Mouse (Mus musculus) liver, embryonic 13.5 days (tissue): ENCODE data around the gene Plcb1. TPM values are rescaled to one million over a fixed set of nuclear protein-coding genes. Genes with fewer than 3 reads are reported as not detected.

ENCODE experiments used
- ATAC-seq: fragments of 200-750 bp; cut with Nextera tagmentation; 2 replicates; pipeline ENCODE4 v1.8.0; 2017; ENCODE audit warnings: low read depth, mild to moderate bottlenecking, moderate number of reproducible peaks, moderate library complexity
- DNase-seq: peaks from one replicate; pipeline ENCODE4 v3.0.0; 2022
- H3K27ac ChIP-seq: fragments of 300-500 bp; sonication (generic); 2 replicates; pipeline ENCODE4 v1.5.1; 2015; ENCODE audit warnings: moderate library complexity, mild to moderate bottlenecking, inconsistent platforms
- H3K27me3 ChIP-seq: fragments of 300-500 bp; sonication (generic); 2 replicates; pipeline ENCODE4 v1.6.1; 2015; ENCODE audit warnings: mild to moderate bottlenecking, inconsistent platforms
- H3K36me3 ChIP-seq: fragments of 300-500 bp; sonication (generic); 2 replicates; pipeline ENCODE4 v1.6.1; 2015; ENCODE audit warnings: mild to moderate bottlenecking, inconsistent platforms
- H3K4me1 ChIP-seq: fragments of 300-500 bp; sonication (generic); replicated peaks from 2 replicates; pipeline ENCODE4 v1.6.1; 2015; ENCODE audit warnings: inconsistent platforms
- H3K4me2 ChIP-seq: fragments of 300-500 bp; sonication (generic); 2 replicates; pipeline ENCODE4 v1.6.1; 2015; ENCODE audit warnings: inconsistent platforms, mild to moderate bottlenecking, moderate library complexity
- H3K4me3 ChIP-seq: fragments of 300-500 bp; sonication (generic); replicated peaks from 2 replicates; pipeline ENCODE4 v1.5.1; 2015; ENCODE audit warnings: mild to moderate bottlenecking, inconsistent platforms
- H3K9ac ChIP-seq: fragments of 300-500 bp; sonication (generic); 2 replicates; pipeline ENCODE4 v1.6.1; 2015; ENCODE audit warnings: mild to moderate bottlenecking, inconsistent platforms
- H3K9me3 ChIP-seq: fragments of 300-500 bp; sonication (generic); replicated peaks from 2 replicates; pipeline ENCODE4 v1.6.1; 2016; ENCODE audit warnings: inconsistent platforms
- WGBS: fragments of 180-500 bp; shearing (Covaris S2); methylation state at CpG from one replicate; pipeline ENCODE4 v1.1.7; 2015; ENCODE audit not compliant: insufficient replicate concordance; 5-methylcytosine and 5-hydroxymethylcytosine counted together
- polyA plus RNA-seq: library from polyadenylated mRNA; unstranded; fragments of >200 nt; fragmentation: Nextera tagmentation; extraction: Ambion mirVana; gene quantifications from 2 replicates; pipeline ENCODE4 v1.2.1, GENCODE M21; 2015

The Plcb1 gene
- 2.4 and 2.5 TPM in 2 replicates for polyA plus RNA-seq

DNA sequence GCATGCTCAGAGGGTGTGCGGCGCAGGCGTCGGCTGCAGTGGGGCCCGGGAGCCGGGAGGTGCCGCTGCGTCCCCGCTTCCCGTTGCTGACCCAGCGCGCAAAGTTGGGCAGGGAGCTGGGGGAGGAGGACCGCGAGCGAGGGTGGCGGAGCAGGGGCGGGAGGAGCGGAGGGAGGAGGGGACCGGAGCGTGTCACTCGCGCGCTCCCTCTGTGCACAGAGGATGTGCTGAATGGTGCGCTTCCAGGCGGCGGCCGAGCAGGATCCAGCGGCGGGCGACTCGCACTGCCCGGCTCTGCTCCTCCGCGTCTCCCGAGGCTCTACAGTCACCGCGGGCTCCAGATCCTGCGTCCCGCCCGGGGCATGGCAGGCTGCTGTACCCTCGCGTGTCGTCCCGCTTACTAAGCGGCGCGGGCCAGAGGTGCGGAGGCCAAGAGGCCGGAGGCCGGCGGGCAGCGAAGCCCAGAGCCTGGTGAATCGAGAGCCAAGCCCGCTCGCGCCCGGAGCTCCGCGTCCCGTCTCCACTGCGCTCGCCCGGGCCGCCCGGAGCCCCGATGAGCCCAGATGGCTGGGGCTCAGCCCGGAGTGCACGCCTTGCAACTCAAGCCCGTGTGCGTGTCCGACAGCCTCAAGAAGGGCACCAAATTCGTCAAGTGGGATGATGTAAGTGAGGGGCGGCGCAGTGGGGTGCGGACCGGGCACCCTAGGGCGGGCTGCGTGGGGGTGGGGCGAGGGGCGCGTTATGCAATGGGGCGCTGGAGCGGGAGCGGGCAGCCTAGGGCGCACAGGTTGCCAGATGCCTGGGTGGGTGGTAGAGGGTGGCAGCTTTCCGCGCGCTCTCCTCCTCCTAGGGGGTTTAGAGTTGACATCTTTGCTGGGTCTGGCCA is at the start of gene Plcb1:
Gene Plcb1 (plus strand): TSS at position 98 of the 886 bp plus-strand sequence.
- WGBS = under 1% methylated on average over 83 of the region's 88 CpGs
- peak within 1 kb of the TSS; percentile 66 for H3K4me2 ChIP-seq
- peak; percentile 26 for DNase-seq
- no peaks in the 10 kb centered on the region for H3K4me1 ChIP-seq
- H3K9me3 ChIP-seq = no peaks in the 10 kb centered on the region
- peak within 1 kb of the TSS; percentile 63 for H3K4me3 ChIP-seq
- ATAC-seq = peak; percentile 88
- H3K36me3 ChIP-seq = no peaks in the 10 kb centered on the region
- H3K9ac ChIP-seq = peak within 1 kb of the TSS; percentile 62
- no peak within 1 kb of the TSS for H3K27ac ChIP-seq
- peaks cover 27% of the 10 kb centered on the region for H3K27me3 ChIP-seq

DNA sequence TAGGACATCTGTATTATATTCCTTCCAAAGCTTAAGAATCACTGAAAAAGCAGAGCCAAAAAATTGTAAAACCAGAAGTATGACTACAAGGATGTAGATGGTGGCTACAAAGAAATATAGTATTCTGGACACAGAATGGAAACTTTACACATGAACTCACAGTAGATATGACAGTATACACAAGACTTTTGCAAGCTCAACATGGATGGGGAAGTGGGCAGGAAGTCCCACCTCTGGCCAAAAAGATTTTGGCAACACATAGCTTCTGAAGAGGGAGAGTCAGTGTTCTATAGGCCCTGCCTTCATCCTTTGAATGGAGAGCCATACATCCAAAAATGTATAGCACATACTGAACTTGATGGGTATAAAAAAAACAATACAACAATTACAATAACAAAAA is 30.3 kb upstream of the Plcb1 start:
- no peak overlapping the region for H3K9ac ChIP-seq
- H3K9me3 ChIP-seq = no peaks in the 10 kb centered on the region
- no peak overlapping the region for H3K27ac ChIP-seq
- ATAC-seq (no peak), DNase-seq (no peak)
- H3K4me1 ChIP-seq = no peaks in the 10 kb centered on the region
- no peak overlapping the region for H3K4me3 ChIP-seq
- H3K36me3 ChIP-seq = no peaks in the 10 kb centered on the region
- H3K4me2 ChIP-seq = no peak overlapping the region
- no peaks in the 10 kb centered on the region for H3K27me3 ChIP-seq

GRCm38 (mm10) chr2:134756086-134756485 is 29.8 kb upstream of the Plcb1 start:
- Histone ChIP-seq H3K27me3 (no peaks in the 10 kb centered on the region), H3K9me3 (no peaks in the 10 kb centered on the region), H3K4me1 (no peaks in the 10 kb centered on the region), H3K4me3 (no peak overlapping the region), H3K9ac (no peak overlapping the region), H3K36me3 (no peaks in the 10 kb centered on the region), H3K27ac (no peak overlapping the region), H3K4me2 (no peak overlapping the region)
- 15% methylated on average over 1 of the region's 1 CpGs for WGBS
- DNase-seq (no peak), ATAC-seq (no peak)

GRCm38 (mm10) chr2:134761029-134761428 is 24.8 kb upstream of the Plcb1 start:
- Histone ChIP-seq H3K27ac (no peak overlapping the region), H3K4me3 (no peak overlapping the region), H3K36me3 (no peaks in the 10 kb centered on the region), H3K27me3 (no peaks in the 10 kb centered on the region), H3K9me3 (no peaks in the 10 kb centered on the region), H3K4me2 (no peak overlapping the region), H3K4me1 (no peaks in the 10 kb centered on the region), H3K9ac (no peak overlapping the region)
- no peak for ATAC-seq
- DNase-seq = no peak
- 73% methylated on average over 1 of the region's 1 CpGs for WGBS

- no peak for ATAC-seq
- H3K27ac ChIP-seq = no peak overlapping the region
- no peak overlapping the region for H3K4me3 ChIP-seq
- 84% methylated on average over 8 of the region's 8 CpGs for WGBS
- H3K9me3 ChIP-seq = no peaks in the 10 kb centered on the region
- no peaks in the 10 kb centered on the region for H3K4me1 ChIP-seq
- no peaks in the 10 kb centered on the region for H3K36me3 ChIP-seq
- no peaks in the 10 kb centered on the region for H3K27me3 ChIP-seq
- H3K9ac ChIP-seq = no peak overlapping the region
- no peak for DNase-seq
- H3K4me2 ChIP-seq = no peak overlapping the region
Observed at GRCm38 (mm10) chr2:134763406-134763990, 22.4 kb upstream of the Plcb1 start.

DNA sequence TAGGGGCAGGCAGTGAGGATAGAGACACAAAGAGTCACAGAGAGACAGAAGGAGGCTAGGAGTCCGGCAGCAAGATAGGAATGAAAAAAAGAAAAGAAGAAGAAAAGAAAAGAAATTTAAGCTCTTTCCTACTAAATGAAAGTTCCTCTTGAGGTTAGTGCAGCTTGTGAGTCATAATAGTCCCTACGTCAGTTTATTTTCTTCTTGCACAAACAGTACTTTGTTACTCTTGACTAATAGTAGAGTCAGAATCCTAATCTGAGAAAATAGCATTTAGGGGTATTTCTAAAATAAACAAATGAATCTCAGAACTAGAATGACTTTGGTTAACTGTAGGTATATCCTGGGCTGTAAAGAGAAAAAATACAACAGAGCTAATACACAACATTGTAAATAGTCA is 21.4 kb upstream of the Plcb1 start:
- H3K27ac ChIP-seq = no peak overlapping the region
- DNase-seq (no peak), ATAC-seq (no peak)
- H3K4me2 ChIP-seq = no peak overlapping the region
- no peaks in the 10 kb centered on the region for H3K27me3 ChIP-seq
- no peaks in the 10 kb centered on the region for H3K9me3 ChIP-seq
- no peak overlapping the region for H3K9ac ChIP-seq
- no peaks in the 10 kb centered on the region for H3K36me3 ChIP-seq
- WGBS = 77% methylated on average over 2 of the region's 2 CpGs
- H3K4me1 ChIP-seq = no peaks in the 10 kb centered on the region
- H3K4me3 ChIP-seq = no peak overlapping the region

DNA sequence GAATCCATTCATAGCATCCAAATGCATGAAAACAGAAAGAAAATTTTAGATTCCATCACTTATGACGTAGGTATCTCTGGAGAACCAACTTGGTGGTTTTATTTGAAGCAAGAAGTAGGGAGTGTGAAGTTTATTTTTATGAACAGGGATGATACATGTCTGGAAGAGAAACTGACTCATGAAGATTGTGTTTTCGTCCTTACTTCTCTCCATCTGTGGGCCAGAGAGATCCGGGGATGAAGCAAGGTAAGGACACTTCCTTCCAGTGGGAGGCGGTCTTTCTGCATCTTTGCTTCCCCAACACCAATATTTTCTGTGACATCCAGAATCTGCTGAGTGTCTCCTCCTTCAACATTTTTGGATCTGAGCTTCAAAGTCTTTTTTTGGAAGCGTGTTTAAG is 6.0 kb upstream of the Plcb1 start:
- DNase-seq = no peak
- ATAC-seq = no peak
- H3K4me3 ChIP-seq = no peak overlapping the region
- 60% methylated on average over 5 of the region's 5 CpGs for WGBS
- H3K4me2 ChIP-seq = no peak overlapping the region
- H3K36me3 ChIP-seq = no peaks in the 10 kb centered on the region
- H3K27ac ChIP-seq = no peak overlapping the region
- H3K9ac ChIP-seq = no peak overlapping the region
- H3K9me3 ChIP-seq = no peaks in the 10 kb centered on the region
- H3K4me1 ChIP-seq = no peaks in the 10 kb centered on the region
- no peaks in the 10 kb centered on the region for H3K27me3 ChIP-seq

GRCm38 (mm10) chr2:134780316-134780715 is 5.6 kb upstream of the Plcb1 start:
- DNase-seq = no peak
- no peak overlapping the region for H3K4me3 ChIP-seq
- no peak for ATAC-seq
- no peaks in the 10 kb centered on the region for H3K36me3 ChIP-seq
- no peak overlapping the region for H3K9ac ChIP-seq
- H3K4me1 ChIP-seq = no peaks in the 10 kb centered on the region
- no peak overlapping the region for H3K27ac ChIP-seq
- H3K4me2 ChIP-seq = no peak overlapping the region
- H3K9me3 ChIP-seq = no peaks in the 10 kb centered on the region
- 0 out of 2 replicates have a peak, but pooled peaks cover 3% of the 10 kb centered on the region for H3K27me3 ChIP-seq

GRCm38 (mm10) chr2:134786856-134787250 is 986 bp downstream of the Plcb1 start:
- DNase-seq (no peak), ATAC-seq (0 out of 2 replicates have a peak, but pooled peaks have one; percentile 1)
- WGBS = 9% methylated on average over 6 of the region's 6 CpGs
- Histone ChIP-seq H3K36me3 (no peaks in the 10 kb centered on the region), H3K4me1 (no peaks in the 10 kb centered on the region), H3K27me3 (peaks cover 27% of the 10 kb centered on the region), H3K9ac (peak overlapping the region; percentile 62), H3K4me2 (peak overlapping the region; percentile 66), H3K9me3 (no peaks in the 10 kb centered on the region), H3K27ac (no peak overlapping the region), H3K4me3 (peak overlapping the region; percentile 63)

- WGBS = 53% methylated on average over 12 of the region's 12 CpGs
- H3K27me3 ChIP-seq = peaks cover 27% of the 10 kb centered on the region
Observed at GRCm38 (mm10) chr2:134787336-134788095, 1.6 kb downstream of the Plcb1 start.

GRCm38 (mm10) chr2:134792926-134793325 is 7.1 kb downstream of the Plcb1 start:
- Histone ChIP-seq H3K27me3 (0 out of 2 replicates have a peak, but pooled peaks cover 4% of the 10 kb centered on the region), H3K4me2 (peak overlapping the region; percentile 10; the same call in 1 of the 2 replicates), H3K9ac (no peak overlapping the region), H3K9me3 (no peaks in the 10 kb centered on the region), H3K27ac (no peak overlapping the region), H3K4me1 (no peaks in the 10 kb centered on the region), H3K4me3 (no peak overlapping the region), H3K36me3 (no peaks in the 10 kb centered on the region)
- DNase-seq (no peak), ATAC-seq (peak; percentile 53; the same call in 1 of the 2 replicates)
- 57% methylated on average over 7 of the region's 7 CpGs for WGBS

More at GRCm38 (mm10) chr2:134787336-134788095, 1.6 kb downstream of the Plcb1 start:
- DNase-seq = no peak
- Histone ChIP-seq H3K27ac (no peak overlapping the region), H3K4me3 (peak overlapping the region; percentile 63; the same call in 1 of the 2 replicates), H3K4me2 (peak overlapping the region; percentile 66), H3K9me3 (no peaks in the 10 kb centered on the region), H3K36me3 (no peaks in the 10 kb centered on the region), H3K9ac (no peak overlapping the region), H3K4me1 (no peaks in the 10 kb centered on the region)
- ATAC-seq = no peak
